In genomic region chr8:78634523-78635240, GRCm38 (mm10) we compare ENCODE assay signal across 11 mouse cellular contexts.
DNase-seq lines count a peak whose midpoint lies in the region; ATAC-seq and TF ChIP-seq lines count a peak whose summit lies in the region.
"Had no signal": no experiment of that assay in that cellular context is flagged by ENCODE, and none has a peak within 500 bp of the region (broad histone marks: within the 10 kb centered on the region; RNA-seq: fewer than 3 reads in every experiment).

No protein-coding gene starts in this region.

- no peak overlapping the region for H3K4me3 ChIP-seq in embryonic facial prominence, embryonic 11.5 days (ENCODE audit: low read depth, low read length)
- H3K4me3 ChIP-seq in embryonic facial prominence, embryonic 10.5 days: no peak overlapping the region
- H3K4me3 ChIP-seq in lung, embryonic 14.5 days (ENCODE audit: low read depth, low read length): no peak overlapping the region
- no peak overlapping the region for H3K4me3 ChIP-seq in lung, adult 2 months (replicated peaks; ENCODE audit: extremely low read depth, low read depth, low read length)
- H3K4me3 ChIP-seq in hindbrain, embryonic 16.5 days (ENCODE audit: low read length): peak overlapping the region; percentile 18; the same call in 1 of the 2 replicates
- H3K4me3 ChIP-seq in neural tube, embryonic 14.5 days (ENCODE audit: low read depth, low read length): no peak overlapping the region

- no peak overlapping the region for H3K4me2 ChIP-seq in embryonic facial prominence, embryonic 11.5 days (ENCODE audit: low read depth, low read length)
- peak overlapping the region; percentile 18 for H3K4me2 ChIP-seq in lung, embryonic 14.5 days
- peak overlapping the region; percentile 37 for H3K4me2 ChIP-seq in hindbrain, embryonic 16.5 days (ENCODE audit: low read length)
- H3K4me2 ChIP-seq in neural tube, embryonic 14.5 days (ENCODE audit: low read depth, low read length): peak overlapping the region; percentile 37

- 57% methylated on average over 17 of the region's 17 CpGs for WGBS in embryonic facial prominence, embryonic 11.5 days
- WGBS in embryonic facial prominence, embryonic 10.5 days: 71% methylated on average over 17 of the region's 17 CpGs
- WGBS in lung, embryonic 14.5 days: 33% methylated on average over 17 of the region's 17 CpGs
- WGBS in lung, adult 2 months: 71% methylated on average over 17 of the region's 17 CpGs
- WGBS in hindbrain, embryonic 16.5 days: 36% methylated on average over 17 of the region's 17 CpGs
- 17% methylated on average over 17 of the region's 17 CpGs for WGBS in neural tube, embryonic 14.5 days

- no peak for ATAC-seq in embryonic facial prominence, embryonic 11.5 days (replicated peaks; ENCODE audit: insufficient number of reproducible peaks, low FRiP score, low TSS enrichment, low read depth)
- ATAC-seq in lung, embryonic 14.5 days (ENCODE audit: insufficient read depth): peak; percentile 83
- ATAC-seq in hindbrain, embryonic 16.5 days: peak; percentile 80
- peak; percentile 82 for ATAC-seq in neural tube, embryonic 14.5 days (ENCODE audit: low read depth)
- ATAC-seq in megakaryocyte, adult 5-6 weeks (ENCODE audit: poor library complexity, severe bottlenecking): no peak

- no peak overlapping the region for H3K27ac ChIP-seq in embryonic facial prominence, embryonic 11.5 days (replicated peaks; ENCODE audit: low read depth, low read length)
- no peak overlapping the region for H3K27ac ChIP-seq in embryonic facial prominence, embryonic 10.5 days (replicated peaks)
- H3K27ac ChIP-seq in lung, embryonic 14.5 days (ENCODE audit: low read depth): peak overlapping the region; percentile 71
- H3K27ac ChIP-seq in hindbrain, embryonic 16.5 days (ENCODE audit: low read depth, low read length): no peak overlapping the region
- H3K27ac ChIP-seq in neural tube, embryonic 14.5 days (ENCODE audit: low read depth, low read length): no peak overlapping the region

- DNase-seq in embryonic facial prominence, embryonic 11.5 days (ENCODE audit: low spot score): peak; percentile 30
- no peak for DNase-seq in embryonic facial prominence, embryonic 10.5 days (ENCODE audit: low spot score)
- DNase-seq in lung, embryonic 14.5 days: peak; percentile 83
- no peak for DNase-seq in lung, adult 2 months
- no peak for DNase-seq in spleen, postnatal 10 days (ENCODE audit: low spot score in 2 of 2)
- DNase-seq: adrenal gland, postnatal 36 days; cerebellum, postnatal 14 days; heart, postnatal 10 days had no signal

- no peak for TF ChIP-seq CTCF in lung, embryonic 14.5 days (IDR thresholded peaks at IDR 0.05; ENCODE audit: low read depth)
- no peak for TF ChIP-seq CTCF in lung, adult 2 months (IDR thresholded peaks at IDR 0.05; ENCODE audit: insufficient read depth, low read length)

- H3K4me1 ChIP-seq in embryonic facial prominence, embryonic 11.5 days (ENCODE audit: control insufficient read depth, insufficient read depth, low read length): no peaks in the 10 kb centered on the region
- peaks cover 33% of the 10 kb centered on the region for H3K4me1 ChIP-seq in embryonic facial prominence, embryonic 10.5 days
- 0 out of 2 replicates have a peak, but pooled peaks cover 4% of the 10 kb centered on the region for H3K4me1 ChIP-seq in lung, embryonic 14.5 days (ENCODE audit: insufficient read depth)
- H3K4me1 ChIP-seq in lung, adult 2 months (ENCODE audit: control insufficient read depth, insufficient read depth, low read length): no peaks in the 10 kb centered on the region
- peaks cover 7% of the 10 kb centered on the region for H3K4me1 ChIP-seq in hindbrain, embryonic 16.5 days (ENCODE audit: control insufficient read depth, insufficient read depth, low read depth, low read length)
- H3K4me1 ChIP-seq in neural tube, embryonic 14.5 days (ENCODE audit: control insufficient read depth, insufficient read depth, low read length): 0 out of 2 replicates have a peak, but pooled peaks cover 3% of the 10 kb centered on the region

- no peaks in the 10 kb centered on the region for H3K36me3 ChIP-seq in embryonic facial prominence, embryonic 11.5 days (replicated peaks; ENCODE audit: control insufficient read depth, insufficient read depth, low read depth, low read length)
- no peaks in the 10 kb centered on the region for H3K36me3 ChIP-seq in embryonic facial prominence, embryonic 10.5 days (replicated peaks)
- H3K36me3 ChIP-seq in lung, embryonic 14.5 days (ENCODE audit: insufficient read depth): no peaks in the 10 kb centered on the region
- no peaks in the 10 kb centered on the region for H3K36me3 ChIP-seq in hindbrain, embryonic 16.5 days (ENCODE audit: control insufficient read depth, insufficient read depth, low read length)
- no peaks in the 10 kb centered on the region for H3K36me3 ChIP-seq in neural tube, embryonic 14.5 days (ENCODE audit: control insufficient read depth, insufficient read depth, low read length)

- no peaks in the 10 kb centered on the region for H3K9me3 ChIP-seq in embryonic facial prominence, embryonic 11.5 days (replicated peaks; ENCODE audit: control insufficient read depth, low read length)
- H3K9me3 ChIP-seq in embryonic facial prominence, embryonic 10.5 days: no peaks in the 10 kb centered on the region
- no peaks in the 10 kb centered on the region for H3K9me3 ChIP-seq in lung, embryonic 14.5 days (ENCODE audit: low read depth, low read length)
- no peaks in the 10 kb centered on the region for H3K9me3 ChIP-seq in hindbrain, embryonic 16.5 days (ENCODE audit: control insufficient read depth, low read length)
- no peaks in the 10 kb centered on the region for H3K9me3 ChIP-seq in neural tube, embryonic 14.5 days (ENCODE audit: control insufficient read depth, low read length)

- H3K27me3 ChIP-seq in embryonic facial prominence, embryonic 11.5 days (ENCODE audit: control insufficient read depth, insufficient read depth, low read length): no peaks in the 10 kb centered on the region
- H3K27me3 ChIP-seq in embryonic facial prominence, embryonic 10.5 days (replicated peaks; ENCODE audit: low read depth, poor library complexity, severe bottlenecking): no peaks in the 10 kb centered on the region
- no peaks in the 10 kb centered on the region for H3K27me3 ChIP-seq in lung, embryonic 14.5 days (ENCODE audit: insufficient read depth, low read length)
- no peaks in the 10 kb centered on the region for H3K27me3 ChIP-seq in hindbrain, embryonic 16.5 days (replicated peaks; ENCODE audit: control insufficient read depth, insufficient read depth, low read length)
- H3K27me3 ChIP-seq in neural tube, embryonic 14.5 days (ENCODE audit: control insufficient read depth, insufficient read depth, low read length): no peaks in the 10 kb centered on the region

- no peak overlapping the region for H3K9ac ChIP-seq in embryonic facial prominence, embryonic 11.5 days (replicated peaks; ENCODE audit: low read length)
- no peak overlapping the region for H3K9ac ChIP-seq in lung, embryonic 14.5 days
- no peak overlapping the region for H3K9ac ChIP-seq in hindbrain, embryonic 16.5 days (ENCODE audit: low read depth, low read length)
- H3K9ac ChIP-seq in neural tube, embryonic 14.5 days (replicated peaks; ENCODE audit: low read depth, low read length): no peak overlapping the region

- no peak for TF ChIP-seq POLR2A in lung, adult 2 months (IDR thresholded peaks at IDR 0.05; ENCODE audit: borderline replicate concordance, extremely low read depth, low read depth, low read length)

Comparison
In these comparisons a context has a peak if more than half of its experiments do, and no peak if none do; other contexts are left out.
1. DNase-seq: peak in embryonic facial prominence, embryonic 11.5 days (single experiment) and lung, embryonic 14.5 days (single experiment); none in embryonic facial prominence, embryonic 10.5 days (single experiment), lung, adult 2 months (single experiment) and spleen, postnatal 10 days (0 of 2).
2. ATAC-seq: peak in lung, embryonic 14.5 days (single experiment), hindbrain, embryonic 16.5 days (single experiment) and neural tube, embryonic 14.5 days (single experiment); none in embryonic facial prominence, embryonic 11.5 days (single experiment) and megakaryocyte, adult 5-6 weeks (single experiment).